Mouse (Mus musculus) 3134 (cell line): ENCODE measurements at regions not wholly inside any gene's neighbourhood (a gene's known extent, or its start where the extent isn't known, plus 50 kb on each side); places are given as distances from the start of the nearest gene placed in this dataset.

ENCODE experiments used
- DNase-seq: peaks from one replicate; pipeline ENCODE4 v3.0.0-alpha.2; 2011; ENCODE audit warnings: low spot score; ENCODE audit not compliant: insufficient read length; ENCODE audit errors: extremely low read depth

DNA sequence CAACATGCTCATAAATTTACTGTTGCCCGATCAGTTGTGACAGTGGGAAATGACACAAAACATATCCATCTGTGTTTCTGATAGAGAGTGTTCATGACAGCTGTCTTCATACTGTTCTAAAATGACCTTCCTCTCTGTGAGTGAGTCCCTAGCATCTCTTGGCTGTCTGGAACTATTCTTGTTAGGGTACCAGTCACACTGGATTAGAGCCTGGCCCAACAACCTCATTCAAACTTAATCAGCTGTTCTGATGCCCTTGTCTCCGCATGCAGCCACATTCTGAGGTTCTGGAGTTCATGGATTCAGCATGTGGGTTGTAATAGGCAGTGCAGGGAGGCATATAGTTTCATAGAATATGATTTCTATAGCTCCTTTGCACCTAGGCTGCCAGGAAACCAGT, 238.4 kb downstream of the Xxylt1 start:
- DNase-seq, result no peak

DNA sequence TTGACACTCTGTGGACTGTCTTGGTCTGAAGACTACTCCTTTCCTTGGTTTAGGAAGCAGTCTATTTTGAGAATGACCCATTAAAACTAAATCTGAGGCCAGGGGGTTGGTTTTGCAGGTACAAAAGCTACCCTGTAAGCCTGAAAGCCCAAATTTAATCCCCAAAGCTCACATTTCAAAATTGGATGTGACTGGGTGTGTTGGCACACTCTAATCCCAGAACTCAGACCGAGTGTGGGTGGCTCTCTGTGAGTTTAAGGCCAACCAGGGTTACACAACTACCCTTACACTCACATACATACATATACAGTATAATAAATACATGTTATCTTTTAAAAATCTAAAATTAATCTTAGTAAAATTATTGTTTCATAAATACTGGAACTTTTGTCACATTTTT, 228.6 kb downstream of the Xxylt1 start:
- DNase-seq, result no peak

DNA sequence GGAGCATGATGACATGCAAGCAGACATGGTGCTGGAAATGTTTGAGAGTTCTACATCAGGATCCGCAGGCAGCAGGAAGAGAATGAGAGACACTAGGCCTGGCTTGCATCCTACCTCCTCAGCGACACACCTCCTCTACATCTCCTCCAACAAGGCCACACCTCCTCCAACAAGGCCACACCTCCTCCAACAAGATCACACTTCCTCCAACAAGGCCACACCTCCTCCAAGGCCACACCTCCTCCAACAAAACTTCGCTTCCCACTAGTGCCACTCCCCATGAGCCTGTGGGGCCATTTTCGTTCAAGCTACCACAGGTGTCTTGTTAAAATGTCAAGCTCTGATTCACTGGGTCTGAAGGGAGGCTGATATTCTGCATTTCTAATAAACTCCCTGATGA, 226.5 kb downstream of the Xxylt1 start:
- no peak for DNase-seq

DNA sequence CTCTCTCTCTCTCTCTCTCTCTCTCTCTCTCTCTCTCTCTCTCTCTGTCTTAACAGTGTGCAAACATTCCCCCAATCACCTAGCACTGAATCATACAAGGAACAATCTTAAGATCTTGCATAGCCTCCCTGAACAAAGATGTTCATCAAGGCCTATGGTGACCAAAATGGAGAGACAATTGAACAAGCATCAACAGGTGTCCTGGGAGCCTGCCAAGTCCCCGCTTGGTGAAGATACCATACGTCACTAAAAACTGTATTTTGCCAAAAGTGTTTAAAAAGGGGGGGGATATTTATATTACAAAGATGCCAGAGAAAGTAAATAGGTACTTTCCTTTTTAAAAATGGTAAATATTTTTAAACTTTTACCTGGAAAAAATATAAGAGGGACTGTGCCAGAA, 223.6 kb downstream of the Xxylt1 start:
- DNase-seq, result no peak

DNA sequence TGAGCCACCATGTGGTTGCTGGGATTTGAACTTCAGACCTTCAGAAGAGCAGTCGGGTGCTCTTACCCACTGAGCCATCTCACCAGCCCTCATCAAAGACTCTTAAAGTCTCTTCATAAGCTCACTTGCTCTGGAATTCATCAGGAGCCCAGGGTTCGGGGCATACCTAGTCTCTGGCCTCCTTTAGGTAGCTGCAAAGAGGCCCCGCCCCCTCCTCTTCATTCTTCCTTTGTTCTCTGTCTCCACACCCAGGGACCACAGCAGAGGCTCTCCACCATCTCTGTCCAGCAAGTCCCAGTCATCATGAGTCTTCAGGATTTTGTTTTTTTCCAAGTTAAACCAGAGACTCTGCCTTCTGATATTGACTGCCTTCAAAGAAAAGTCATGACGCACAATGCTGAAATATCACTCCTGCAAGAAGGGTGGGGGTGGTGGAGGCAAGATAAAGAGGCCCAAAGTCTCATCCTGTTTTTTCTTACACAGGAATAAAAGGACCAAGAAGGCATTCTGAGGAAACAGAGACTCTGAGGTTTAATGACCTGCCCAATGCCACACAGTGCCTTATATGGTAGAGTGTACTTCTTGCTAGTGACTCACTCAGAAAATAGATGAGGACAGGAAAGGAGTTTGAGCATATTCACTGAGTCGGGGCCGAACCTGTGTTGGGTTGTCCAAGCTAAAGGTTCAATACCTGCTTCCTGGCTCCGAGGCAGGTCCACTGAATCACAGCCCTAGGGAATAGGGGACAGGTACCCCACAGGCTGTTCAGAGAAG, 211.9 kb downstream of the Xxylt1 start:
- DNase-seq, result no peak

DNA sequence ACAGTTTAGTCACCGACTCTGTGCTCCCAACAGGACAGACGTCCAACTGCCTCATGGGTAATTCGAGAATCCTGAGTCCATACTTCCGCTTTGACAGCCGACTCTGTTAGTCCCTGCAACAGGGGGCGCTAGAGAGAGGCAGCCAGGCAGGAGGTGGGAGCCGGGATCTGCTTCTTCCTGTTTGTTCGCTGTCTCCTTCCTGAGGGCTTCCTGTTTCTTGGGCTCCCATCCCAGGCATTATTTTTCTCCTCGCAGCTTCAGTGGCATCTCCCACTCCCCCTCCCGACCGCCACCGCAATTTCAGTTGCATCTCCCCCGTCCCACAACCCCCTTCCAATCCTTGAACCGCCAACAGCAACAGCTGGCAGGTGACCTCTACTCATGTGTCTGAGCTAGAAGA, 211.1 kb downstream of the Xxylt1 start:
- no peak for DNase-seq

DNA sequence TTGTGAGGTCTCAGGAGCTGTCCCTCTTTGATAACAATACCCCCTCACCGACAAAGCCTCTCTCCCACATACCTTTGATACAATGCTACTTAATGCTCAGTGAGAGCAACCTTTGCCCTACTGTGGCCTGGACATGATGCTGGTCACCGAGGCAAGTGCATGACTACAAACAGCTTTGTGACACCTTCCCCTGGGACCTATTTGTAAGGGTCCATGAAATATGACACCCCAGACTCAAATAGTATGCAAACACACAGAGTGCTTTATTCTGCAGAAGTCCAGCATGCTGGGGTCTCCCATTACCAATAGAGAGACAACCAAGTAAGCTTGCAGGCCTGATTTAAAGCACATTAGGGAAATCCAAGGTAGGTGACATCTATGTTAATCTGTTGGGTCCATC, 210.6 kb downstream of the Xxylt1 start:
- DNase-seq, result no peak

DNA sequence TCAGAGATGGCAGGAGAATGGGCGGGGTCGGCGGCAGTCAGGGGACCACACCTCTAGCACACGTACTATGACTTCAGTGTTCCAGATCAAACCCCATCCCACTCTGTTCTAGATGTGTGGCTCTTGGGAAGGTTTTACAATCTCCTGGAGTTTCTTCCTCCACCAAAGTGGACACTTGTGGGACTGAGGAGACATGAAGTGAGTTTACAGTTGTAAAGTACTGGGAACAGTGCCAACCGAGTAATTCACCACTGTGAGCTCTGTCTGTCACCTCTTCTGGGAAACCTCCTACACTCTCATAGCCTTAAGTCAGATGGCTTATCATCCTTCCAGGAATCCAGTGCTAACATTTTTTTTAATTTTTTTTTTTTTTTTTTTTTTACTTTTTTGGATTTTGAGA, 209.1 kb downstream of the Xxylt1 start:
- DNase-seq, result no peak

DNA sequence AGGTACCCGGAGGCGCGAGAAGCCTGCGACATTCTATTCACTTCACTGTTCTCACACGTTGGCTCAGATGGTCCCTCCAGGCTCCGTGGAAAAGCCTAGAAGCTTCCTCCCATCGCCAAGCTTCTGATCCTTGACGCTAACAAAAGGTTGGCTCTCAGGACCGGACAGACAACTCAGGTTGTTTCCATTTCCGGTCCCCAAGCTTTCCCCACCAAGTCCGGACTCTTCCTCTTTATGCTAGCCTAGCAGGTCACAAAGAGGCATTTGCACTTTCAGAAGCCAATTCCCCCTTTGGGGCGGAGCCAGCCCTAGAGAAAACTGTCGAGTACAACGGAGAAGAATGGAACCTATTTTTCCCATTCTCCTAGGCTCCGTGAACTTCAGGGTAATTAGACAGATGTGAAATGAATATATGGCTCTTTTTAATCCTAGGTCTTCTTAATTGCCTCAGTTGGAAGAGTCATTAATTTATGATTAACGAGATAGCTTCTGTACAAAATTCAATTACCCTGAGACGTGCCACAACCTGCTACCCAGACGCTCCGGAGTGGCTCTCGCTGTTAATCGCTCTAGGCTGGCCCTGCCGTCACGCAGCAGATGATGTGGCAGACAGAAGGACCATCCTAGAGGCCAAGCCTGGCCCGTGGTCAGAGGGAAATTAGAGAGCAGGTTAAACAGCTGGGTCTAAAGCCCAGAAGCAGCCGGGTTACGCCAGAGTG, 207.6 kb downstream of the Xxylt1 start:
- no peak for DNase-seq

DNA sequence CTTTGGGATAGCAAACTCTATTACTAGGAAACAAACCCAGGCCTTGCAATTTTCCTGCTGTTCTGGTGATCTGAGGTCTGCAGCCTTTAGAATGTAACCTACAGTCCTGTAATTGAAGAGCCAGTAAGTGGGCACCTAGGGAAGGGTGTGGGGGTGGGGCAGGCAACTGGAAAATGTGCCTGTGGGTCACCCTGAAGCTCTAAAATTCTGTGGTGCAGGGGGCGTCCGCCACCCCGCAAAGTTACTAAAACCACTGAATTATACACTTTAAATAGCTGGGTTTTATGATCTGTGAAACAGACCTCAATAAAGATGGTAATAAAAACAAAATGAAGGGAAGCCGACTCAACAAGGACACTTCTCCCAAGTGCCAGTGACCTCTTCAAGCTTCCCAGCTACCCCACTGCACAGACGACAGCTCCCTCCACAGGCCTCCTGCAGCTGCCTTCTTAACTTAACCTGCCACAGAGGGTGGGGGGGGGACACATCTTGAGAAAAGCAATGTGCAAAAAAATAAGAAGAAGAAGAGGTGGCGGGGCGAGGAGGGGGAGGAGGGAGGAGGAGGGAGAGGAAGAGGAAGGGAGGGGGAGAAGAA, 205.9 kb downstream of the Xxylt1 start:
- DNase-seq, result no peak

DNA sequence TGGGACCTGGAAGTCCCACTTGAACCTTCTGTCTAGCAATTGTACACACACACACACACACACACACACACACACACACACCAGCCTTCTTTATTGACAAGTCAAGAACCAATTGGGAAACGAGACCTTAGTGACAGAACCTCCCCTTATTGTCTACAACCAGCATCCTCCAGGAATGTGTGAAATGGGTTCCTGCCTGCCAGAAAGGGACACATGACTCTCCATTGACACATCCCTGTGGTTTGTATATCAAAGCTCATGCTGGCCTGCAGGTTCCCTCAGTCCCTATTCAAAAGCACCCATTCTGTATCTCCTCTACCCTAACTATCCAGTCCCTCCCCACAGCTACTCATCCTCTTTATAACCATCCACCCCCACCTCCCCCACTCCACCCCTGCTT, 202.4 kb downstream of the Xxylt1 start:
- DNase-seq, result no peak

DNA sequence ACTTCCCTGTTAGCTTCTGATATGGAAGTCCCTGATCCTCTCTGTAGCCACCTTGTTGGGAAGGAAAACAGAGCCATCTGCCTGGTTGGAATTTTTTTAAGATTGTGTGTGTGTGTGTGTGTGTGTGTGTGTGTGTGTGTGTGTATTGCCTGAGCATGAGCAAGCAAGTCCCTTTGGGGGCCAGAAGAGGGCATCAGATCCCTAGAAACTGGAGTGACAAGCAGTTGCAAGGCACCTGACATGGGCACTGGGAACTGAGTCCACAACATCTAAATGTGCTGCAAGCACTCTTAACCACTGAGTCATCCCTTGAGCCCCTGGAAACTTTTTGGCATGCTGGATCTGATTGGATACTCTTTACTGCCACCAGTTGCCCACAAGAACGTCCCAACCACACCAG, 201.4 kb downstream of the Xxylt1 start:
- no peak for DNase-seq

DNA sequence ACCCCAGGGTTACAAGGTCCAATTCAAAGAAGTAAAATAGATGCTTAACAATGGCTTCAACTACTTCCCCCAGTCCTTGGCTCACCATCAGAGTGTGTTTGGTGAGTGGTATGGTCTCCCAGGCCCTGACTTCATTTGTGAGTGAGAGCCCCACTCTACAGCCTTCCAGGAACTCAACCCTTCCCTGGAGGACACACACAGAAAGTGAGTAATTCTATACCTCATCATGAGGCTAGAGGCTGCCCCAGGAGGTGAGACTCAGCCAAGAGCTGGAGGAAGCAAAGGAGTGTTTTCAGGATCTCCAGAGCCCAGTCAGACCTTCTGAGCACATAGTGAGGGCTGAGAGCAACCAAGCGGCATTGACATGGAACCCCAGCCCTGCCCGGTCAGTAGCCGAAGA, 200.6 kb downstream of the Xxylt1 start:
- no peak for DNase-seq

DNA sequence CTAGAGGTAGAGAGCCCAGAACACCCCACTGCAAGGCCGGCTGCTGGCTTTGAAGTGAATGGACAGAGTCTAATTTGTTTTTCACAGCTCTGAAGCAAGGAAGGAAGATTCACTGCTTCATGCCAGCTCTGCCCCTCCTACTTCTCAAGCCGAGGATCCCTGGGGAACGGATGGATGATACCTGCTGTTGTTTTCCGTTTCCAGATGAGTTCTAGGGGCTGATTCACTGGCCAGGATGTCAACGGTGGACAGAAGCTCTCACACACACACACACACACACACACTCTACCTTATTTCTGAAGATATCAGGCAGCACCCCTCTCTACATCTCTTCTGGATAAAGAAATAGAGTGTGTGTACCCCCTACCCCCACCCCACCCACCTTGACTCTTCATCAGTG, 200.0 kb downstream of the Xxylt1 start:
- no peak for DNase-seq

DNA sequence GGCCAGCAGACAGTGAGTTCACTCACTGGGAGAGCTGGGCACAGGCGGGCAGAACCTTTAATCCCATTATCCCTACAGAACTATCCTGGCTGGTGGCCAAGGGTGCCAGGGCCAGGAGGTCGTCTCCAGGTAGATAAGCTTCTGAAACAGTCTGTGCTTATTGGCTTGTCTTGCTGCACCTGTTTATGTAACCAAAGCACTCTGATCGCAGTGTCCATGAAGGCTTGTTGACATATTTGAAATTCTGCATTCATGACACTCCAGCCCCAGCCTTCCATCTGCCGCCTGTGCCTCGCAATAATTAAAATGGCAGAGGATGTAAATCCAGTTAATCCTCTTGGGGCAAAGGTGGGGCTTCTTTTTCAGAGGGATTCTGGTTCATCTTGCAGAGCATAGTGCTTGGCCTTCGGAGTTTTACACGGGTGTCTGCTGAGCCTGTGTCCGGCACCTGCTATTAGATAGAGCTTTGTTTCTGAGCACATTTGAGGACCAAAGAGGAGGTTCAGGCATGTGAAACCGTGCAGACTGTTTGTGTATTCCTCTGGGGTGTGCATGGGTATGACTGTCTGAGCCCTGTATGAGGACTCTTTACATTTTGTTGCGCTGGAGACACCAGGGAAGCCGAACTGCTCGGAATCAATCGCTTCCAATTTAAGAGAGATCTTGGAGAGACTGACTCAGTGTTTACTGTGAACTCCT, 197.6 kb downstream of the Xxylt1 start:
- no peak for DNase-seq

DNA sequence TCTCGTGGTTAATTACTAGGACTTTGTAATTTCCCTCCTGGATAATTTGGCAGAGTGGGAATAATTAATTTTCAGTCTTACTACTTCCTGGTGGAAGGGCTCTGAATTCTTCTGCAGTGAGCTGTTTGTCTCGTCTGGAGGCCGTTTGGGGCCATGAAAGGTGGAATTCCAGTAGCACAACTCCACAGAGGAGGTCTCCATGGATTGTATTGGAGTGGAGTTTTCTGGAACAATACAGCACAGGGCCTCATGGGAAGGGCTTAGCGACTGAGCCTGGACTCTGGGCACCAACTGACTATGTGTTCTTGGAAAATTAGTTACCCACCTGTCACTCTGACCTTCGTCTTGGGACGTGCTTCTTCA, 197.1 kb downstream of the Xxylt1 start:
- DNase-seq, result no peak

DNA sequence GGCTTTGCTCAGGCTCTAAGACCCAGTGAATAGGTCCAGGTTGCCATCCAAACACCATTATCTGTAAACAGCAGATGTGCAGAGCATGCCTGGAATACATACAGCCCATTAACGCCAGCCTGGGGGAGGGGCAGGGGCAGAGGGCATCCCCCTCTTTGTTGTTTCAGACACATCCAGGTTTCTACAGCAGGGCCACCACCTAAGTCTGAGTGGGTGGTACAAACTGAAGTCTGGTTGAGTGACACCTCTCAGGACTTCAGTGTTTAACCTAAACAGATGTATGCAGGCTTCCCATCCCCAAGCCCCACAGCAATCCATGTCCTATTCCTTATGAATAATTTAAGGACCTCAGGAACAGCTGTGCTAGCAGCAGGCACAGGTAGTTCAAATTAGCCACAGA, 194.2 kb downstream of the Xxylt1 start:
- no peak for DNase-seq

DNA sequence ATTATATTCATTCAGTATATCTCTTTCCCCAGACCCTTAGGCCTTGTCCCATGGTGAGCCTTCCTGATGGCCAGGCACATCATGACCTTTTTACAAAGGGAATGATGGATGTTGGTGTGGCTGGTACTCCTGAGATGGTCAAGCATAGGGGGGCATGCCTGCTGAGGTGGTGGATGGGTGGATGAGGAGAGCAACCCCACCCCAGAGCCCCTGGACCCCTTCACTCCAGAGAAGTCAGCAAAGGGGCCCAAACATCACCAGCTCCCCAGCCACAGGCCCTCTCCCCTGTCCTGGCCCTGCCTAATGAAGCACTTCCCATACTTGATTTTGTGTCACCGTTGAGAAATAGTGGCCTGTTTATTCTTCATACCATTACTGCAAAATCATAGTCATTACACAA, 193.7 kb downstream of the Xxylt1 start:
- no peak for DNase-seq

DNA sequence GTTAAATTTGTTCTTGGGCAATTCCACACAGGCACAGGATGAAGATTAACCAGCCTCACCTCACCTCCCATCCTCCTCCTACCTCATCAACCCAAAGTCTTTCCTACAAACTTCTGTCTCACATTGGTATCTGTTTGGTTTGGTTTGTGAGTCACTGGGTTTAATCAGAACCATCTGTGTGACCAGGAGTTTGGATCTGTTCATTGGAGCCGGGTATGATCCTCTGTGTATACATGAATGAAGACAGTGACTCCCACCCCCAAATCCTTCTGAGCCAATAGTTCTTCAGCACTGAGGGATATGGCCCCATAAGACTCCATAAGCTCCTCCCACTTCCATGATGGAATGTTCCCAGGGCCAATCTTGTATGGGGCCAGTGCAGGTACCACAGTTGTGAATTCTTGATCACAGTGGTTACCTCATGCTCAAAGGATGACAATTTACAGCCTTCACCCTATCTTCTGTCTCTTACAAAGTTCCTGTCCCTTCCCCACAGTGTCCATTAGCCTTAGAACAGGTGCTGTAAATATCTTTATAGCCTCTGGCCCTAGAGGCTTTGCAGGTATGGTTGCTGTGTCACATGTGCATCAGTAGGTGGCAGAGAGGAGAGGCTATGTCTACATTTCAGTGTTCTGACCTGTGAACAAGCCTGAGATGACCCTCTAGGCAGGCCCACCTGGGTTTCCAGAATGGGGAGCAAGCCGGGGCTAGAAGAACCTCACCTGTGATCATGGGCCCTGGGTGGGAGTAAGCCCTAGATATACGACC, 192.5 kb downstream of the Xxylt1 start:
- DNase-seq, result no peak

DNA sequence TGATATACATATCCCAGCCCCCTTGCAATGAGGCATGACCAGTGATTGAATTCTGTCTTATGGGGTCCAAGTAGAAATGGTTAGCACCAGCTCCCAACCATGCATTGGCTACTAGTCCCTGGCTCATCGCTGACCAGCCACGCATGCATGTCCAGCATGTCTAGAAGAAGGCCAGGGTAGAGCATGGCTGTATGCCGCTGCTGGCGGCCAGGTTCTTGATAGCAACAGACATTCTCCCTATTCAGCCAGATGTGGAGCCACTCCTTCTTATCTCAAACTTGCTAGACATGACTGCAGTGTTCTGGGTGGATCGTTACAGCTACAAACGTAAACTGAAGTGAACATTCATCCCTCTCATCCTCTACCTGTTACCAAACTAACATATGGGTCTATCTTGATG, 188.6 kb downstream of the Xxylt1 start:
- no peak for DNase-seq

DNA sequence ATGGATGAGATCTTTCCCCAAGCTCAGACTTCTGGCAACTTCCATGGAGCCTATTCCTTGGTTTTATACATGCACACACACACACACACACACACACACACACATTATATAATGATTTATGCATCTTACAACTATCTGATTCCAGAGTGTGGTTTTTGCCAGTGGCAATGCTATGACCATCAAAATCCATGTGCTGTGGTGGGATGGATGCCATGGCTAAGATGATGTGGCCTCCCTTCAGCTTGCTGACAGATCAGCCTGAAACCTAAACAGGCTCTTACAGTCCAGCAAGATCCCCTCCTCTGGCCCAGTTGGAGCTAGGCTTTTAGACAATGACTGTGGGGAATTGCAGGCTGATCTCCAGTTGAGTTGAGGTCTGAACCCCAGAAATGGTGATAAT, 187.1 kb downstream of the Xxylt1 start:
- DNase-seq, result no peak
